Mouse (Mus musculus) hindbrain, embryonic 11.5 days (tissue): ENCODE data around the gene Aim2. TPM values are rescaled to one million over a fixed set of nuclear protein-coding genes. Genes with fewer than 3 reads are reported as not detected.

Experiments used
- ATAC-seq: fragments of 200-750 bp; cut with Nextera tagmentation; 2 replicates; pipeline ENCODE4 v1.8.0; 2017; ENCODE audit warnings: mild to moderate bottlenecking, moderate TSS enrichment, moderate library complexity; ENCODE audit not compliant: low FRiP score
- DNase-seq: peaks from one replicate; pipeline ENCODE4 v3.0.0-alpha.2; 2015; ENCODE audit warnings: low spot score
- H3K27ac ChIP-seq: fragments of 300-500 bp; sonication (generic); 2 replicates; pipeline ENCODE4 v1.5.1; 2014; ENCODE audit warnings: mild to moderate bottlenecking, low read depth, low read length
- H3K27me3 ChIP-seq: fragments of 300-500 bp; sonication (generic); 2 replicates; pipeline ENCODE4 v1.6.1; 2014; ENCODE audit warnings: mild to moderate bottlenecking, low read length, moderate library complexity, mixed read lengths; ENCODE audit not compliant: control insufficient read depth, insufficient read depth
- H3K36me3 ChIP-seq: fragments of 300-500 bp; sonication (generic); 2 replicates; pipeline ENCODE4 v1.6.1; 2014; ENCODE audit warnings: mild to moderate bottlenecking, low read length, moderate library complexity, mixed read lengths; ENCODE audit not compliant: control insufficient read depth, insufficient read depth
- H3K4me1 ChIP-seq: fragments of 300-500 bp; sonication (generic); replicated peaks from 2 replicates; pipeline ENCODE4 v1.6.1; 2014; ENCODE audit warnings: low read length, mixed read lengths; ENCODE audit not compliant: control insufficient read depth, insufficient read depth
- H3K4me2 ChIP-seq: fragments of 300-500 bp; sonication (generic); replicated peaks from 2 replicates; pipeline ENCODE4 v1.6.1; 2014; ENCODE audit warnings: mild to moderate bottlenecking, low read depth, low read length
- H3K4me3 ChIP-seq: fragments of 300-500 bp; sonication (generic); 2 replicates; pipeline ENCODE4 v1.5.1; 2014; ENCODE audit warnings: low read depth, low read length
- H3K9ac ChIP-seq: fragments of 300-500 bp; sonication (generic); 2 replicates; pipeline ENCODE4 v1.6.1; 2014; ENCODE audit warnings: low read depth, low read length
- H3K9me3 ChIP-seq: fragments of 300-500 bp; sonication (generic); 2 replicates; pipeline ENCODE4 v1.6.1; 2016; ENCODE audit warnings: low read length; ENCODE audit not compliant: control insufficient read depth
- WGBS: fragments of 180-500 bp; shearing (Covaris S2); extraction: QIAGEN DNeasy Blood & Tissue Kit; methylation state at CpG from one replicate; pipeline ENCODE4 v1.1.7; 2014; 5-methylcytosine and 5-hydroxymethylcytosine counted together
- polyA plus RNA-seq: library from polyadenylated mRNA; unstranded; fragments of >200 nt; fragmentation: Nextera tagmentation; extraction: Ambion mirVana; gene quantifications from 2 replicates; pipeline ENCODE4 v1.2.1, GENCODE M21; 2014

Aim2 gene
- polyA plus RNA-seq, 1 experiment from 2014 or later = 4.1 TPM

DNA sequence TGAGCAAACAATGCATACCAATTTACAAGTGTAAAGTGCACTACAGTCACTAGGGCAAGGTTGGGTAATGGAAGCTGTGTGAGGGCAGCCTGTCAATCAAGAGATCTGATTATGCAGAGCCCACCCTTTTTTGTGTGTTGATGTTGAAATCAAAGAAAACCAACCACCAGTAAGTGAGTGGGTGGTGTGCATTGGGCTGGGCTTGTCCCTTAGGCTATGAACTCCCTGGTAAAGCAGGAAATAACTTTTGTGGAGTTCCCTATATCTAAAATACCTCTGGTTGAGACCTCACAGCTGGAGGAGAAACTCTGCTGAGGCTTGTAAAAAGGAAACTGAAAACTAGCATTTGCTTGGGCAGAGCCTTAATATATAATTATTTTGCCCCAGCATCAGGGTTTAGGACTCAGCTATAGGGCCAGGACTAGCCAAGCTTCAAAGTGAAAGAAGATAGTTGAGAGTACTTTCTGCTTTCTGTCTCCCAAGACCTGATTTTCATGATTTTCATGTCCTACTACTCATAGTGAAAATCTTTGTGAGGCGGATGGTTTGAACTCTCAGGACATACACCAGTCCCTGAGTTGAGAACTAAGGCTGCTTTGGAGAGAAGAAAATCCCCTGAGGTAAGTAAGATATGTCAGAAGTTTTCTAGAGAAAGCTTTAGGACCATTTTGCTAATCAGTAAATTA lies 68.4 kb downstream of the Aim2 start:
- Histone ChIP-seq H3K4me3 (no peak overlapping the region), H3K9ac (no peak overlapping the region), H3K36me3 (no peaks in the 10 kb centered on the region), H3K27ac (no peak overlapping the region), H3K27me3 (no peaks in the 10 kb centered on the region), H3K4me2 (no peak overlapping the region), H3K9me3 (no peaks in the 10 kb centered on the region), H3K4me1 (no peaks in the 10 kb centered on the region)
- whole genome bisulfite sequencing = 94% methylated on average over 1 of the region's 1 CpGs
- DNase-seq (no peak), ATAC-seq (no peak; the same call in 1 of the 2 replicates)

GRCm38 (mm10) chr1:173420374-173420773 lies 69.7 kb downstream of the Aim2 start:
- ATAC-seq = no peak
- Histone ChIP-seq H3K27me3 (no peaks in the 10 kb centered on the region), H3K4me1 (no peaks in the 10 kb centered on the region), H3K4me3 (no peak overlapping the region), H3K4me2 (no peak overlapping the region), H3K27ac (no peak overlapping the region), H3K9ac (no peak overlapping the region), H3K9me3 (no peaks in the 10 kb centered on the region), H3K36me3 (no peaks in the 10 kb centered on the region)
- DNase-seq = no peak
- whole genome bisulfite sequencing = 83% methylated on average over 6 of the region's 6 CpGs

GRCm38 (mm10) chr1:173426345-173426744 lies 75.7 kb downstream of the Aim2 start:
- no peaks in the 10 kb centered on the region for H3K4me1 ChIP-seq
- H3K4me2 ChIP-seq = no peak overlapping the region
- no peak for DNase-seq
- 83% methylated on average over 2 of the region's 2 CpGs for WGBS
- H3K9me3 ChIP-seq = no peaks in the 10 kb centered on the region
- H3K4me3 ChIP-seq = no peak overlapping the region
- no peak overlapping the region for H3K9ac ChIP-seq
- H3K27me3 ChIP-seq = no peaks in the 10 kb centered on the region
- no peak for ATAC-seq
- H3K36me3 ChIP-seq = no peaks in the 10 kb centered on the region
- H3K27ac ChIP-seq = no peak overlapping the region

- no peak overlapping the region for H3K9ac ChIP-seq
- 83% methylated on average over 8 of the region's 8 CpGs for WGBS
- H3K4me3 ChIP-seq = no peak overlapping the region
- no peaks in the 10 kb centered on the region for H3K27me3 ChIP-seq
- no peaks in the 10 kb centered on the region for H3K4me1 ChIP-seq
- no peak overlapping the region for H3K27ac ChIP-seq
- no peaks in the 10 kb centered on the region for H3K9me3 ChIP-seq
- no peaks in the 10 kb centered on the region for H3K36me3 ChIP-seq
- no peak overlapping the region for H3K4me2 ChIP-seq
- DNase-seq = no peak
- ATAC-seq = no peak
Observed at GRCm38 (mm10) chr1:173427385-173427784, 76.7 kb downstream of the Aim2 start.

DNA sequence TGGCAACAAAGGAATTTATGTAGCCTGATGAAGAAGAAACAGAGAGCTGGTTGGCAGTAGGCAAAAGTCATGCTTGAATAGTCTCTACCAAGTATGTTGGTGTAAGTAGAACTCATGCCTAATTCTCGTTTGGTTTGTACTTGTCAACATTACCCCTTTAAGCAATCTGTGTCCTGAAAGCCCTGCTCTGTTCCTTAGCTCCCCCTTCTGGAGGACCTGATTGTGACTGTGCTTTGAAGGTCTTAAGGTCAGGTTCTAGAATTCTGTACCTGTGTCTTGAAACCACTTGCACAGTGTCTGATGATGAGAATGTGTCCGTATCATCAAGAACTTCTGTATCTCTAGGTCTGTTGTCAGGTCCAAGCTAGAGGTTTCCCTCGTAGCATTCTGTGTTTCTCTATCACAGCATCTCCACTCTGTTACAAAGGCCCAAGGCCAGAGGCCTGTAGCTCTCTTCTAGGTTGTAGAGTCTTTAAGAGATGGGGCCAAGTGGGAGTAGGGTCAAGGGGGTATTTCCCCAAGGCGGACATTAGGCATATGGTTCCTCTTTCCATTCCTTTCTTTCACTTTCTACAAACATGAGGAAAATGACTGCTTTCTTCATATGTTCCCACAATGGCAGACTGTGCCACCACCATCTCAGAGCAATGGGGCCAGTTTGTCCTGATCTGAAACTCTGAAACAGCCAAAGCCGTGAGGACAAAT lies 79.5 kb downstream of the Aim2 start:
- no peak overlapping the region for H3K4me3 ChIP-seq
- H3K9me3 ChIP-seq = no peaks in the 10 kb centered on the region
- H3K36me3 ChIP-seq = no peaks in the 10 kb centered on the region
- no peak overlapping the region for H3K9ac ChIP-seq
- DNase-seq = no peak
- no peak for ATAC-seq
- no peak overlapping the region for H3K4me2 ChIP-seq
- WGBS = 87% methylated on average over 5 of the region's 5 CpGs
- H3K27ac ChIP-seq = no peak overlapping the region
- H3K27me3 ChIP-seq = no peaks in the 10 kb centered on the region
- H3K4me1 ChIP-seq = no peaks in the 10 kb centered on the region

DNA sequence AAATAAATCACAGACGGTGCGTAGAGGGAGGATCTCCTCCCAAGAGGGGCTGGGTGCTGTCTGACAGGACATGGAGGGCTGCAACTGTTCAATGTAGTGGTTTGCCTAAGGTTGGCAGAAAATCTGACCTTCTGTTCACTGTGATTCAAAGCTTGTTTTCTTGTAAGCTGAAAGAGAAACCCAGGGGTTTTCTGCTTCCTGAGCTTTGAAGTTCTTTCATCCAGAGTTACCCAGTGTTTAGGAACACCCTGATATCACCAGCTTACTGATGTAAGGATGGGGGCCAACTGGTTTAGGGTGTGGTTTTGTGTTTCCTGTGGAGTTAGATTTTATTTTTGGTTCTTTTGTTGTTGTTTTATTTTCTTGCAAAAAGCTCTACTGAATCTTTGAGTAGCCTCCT lies 81.7 kb downstream of the Aim2 start:
- Histone ChIP-seq H3K4me2 (no peak overlapping the region), H3K9ac (no peak overlapping the region), H3K27ac (no peak overlapping the region), H3K36me3 (no peaks in the 10 kb centered on the region), H3K4me1 (no peaks in the 10 kb centered on the region), H3K9me3 (no peaks in the 10 kb centered on the region), H3K27me3 (no peaks in the 10 kb centered on the region), H3K4me3 (no peak overlapping the region)
- WGBS = 100% methylated on average over 2 of the region's 2 CpGs
- no peak for ATAC-seq
- DNase-seq = no peak

DNA sequence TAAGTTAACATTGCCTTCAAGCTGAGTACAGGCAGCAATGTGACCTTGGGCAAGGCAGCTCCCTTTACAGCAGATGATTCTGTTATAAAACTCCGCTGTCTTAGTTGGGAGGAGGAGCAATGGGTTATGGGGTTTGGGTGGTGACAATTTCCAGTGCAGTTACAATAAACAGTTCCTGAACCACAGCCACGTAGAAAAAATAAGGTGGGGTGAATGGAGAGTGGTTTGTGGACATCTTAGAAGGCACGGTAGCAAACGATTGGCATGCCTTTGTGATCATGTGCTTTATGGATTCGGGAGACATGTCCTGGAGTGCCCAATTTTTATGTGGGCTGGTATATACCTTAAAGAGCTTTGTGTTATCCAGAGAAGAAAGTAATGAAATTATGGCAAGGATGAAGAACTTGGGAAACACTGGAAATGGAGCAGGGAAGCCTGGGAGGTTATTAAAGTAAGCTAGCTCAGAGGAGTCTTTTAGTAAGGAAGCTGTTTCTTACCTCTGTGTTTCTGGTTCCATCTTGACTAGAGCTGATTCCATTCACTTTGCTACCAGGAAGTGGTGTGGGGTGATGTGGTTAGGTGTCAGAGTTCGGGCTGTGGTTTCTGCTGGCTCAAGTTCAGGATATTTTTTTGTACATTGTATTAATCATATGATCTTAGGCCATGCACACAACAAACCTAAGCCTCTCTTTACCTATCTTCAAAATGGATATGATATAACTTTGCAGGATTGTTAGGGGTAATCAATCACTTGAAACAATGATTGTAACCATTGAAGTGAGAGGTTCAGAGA lies 86.7 kb downstream of the Aim2 start:
- ATAC-seq (no peak), DNase-seq (no peak)
- no peak overlapping the region for H3K9ac ChIP-seq
- 85% methylated on average over 6 of the region's 6 CpGs for WGBS
- no peaks in the 10 kb centered on the region for H3K27me3 ChIP-seq
- no peaks in the 10 kb centered on the region for H3K9me3 ChIP-seq
- H3K27ac ChIP-seq = no peak overlapping the region
- H3K4me1 ChIP-seq = no peaks in the 10 kb centered on the region
- H3K4me3 ChIP-seq = no peak overlapping the region
- H3K36me3 ChIP-seq = no peaks in the 10 kb centered on the region
- no peak overlapping the region for H3K4me2 ChIP-seq

GRCm38 (mm10) chr1:173440681-173441080 lies 90.0 kb downstream of the Aim2 start:
- Histone ChIP-seq H3K36me3 (no peaks in the 10 kb centered on the region), H3K9ac (no peak overlapping the region), H3K4me3 (no peak overlapping the region), H3K4me1 (no peaks in the 10 kb centered on the region), H3K4me2 (no peak overlapping the region), H3K27ac (no peak overlapping the region), H3K27me3 (no peaks in the 10 kb centered on the region), H3K9me3 (no peaks in the 10 kb centered on the region)
- no peak for ATAC-seq
- no peak for DNase-seq
- 88% methylated on average over 1 of the region's 1 CpGs for WGBS
